Mouse (Mus musculus) hindbrain, postnatal 0 days (tissue): ENCODE measurements around the gene Tmem221. TPM values are rescaled to one million over a fixed set of nuclear protein-coding genes. Genes with fewer than 3 reads are reported as not detected.

ENCODE experiments used
- ATAC-seq: fragments of 200-750 bp; cut with Nextera tagmentation; 2 replicates; pipeline ENCODE4 v1.8.0; 2017; ENCODE audit warnings: mild to moderate bottlenecking, moderate TSS enrichment, moderate library complexity
- DNase-seq: peaks from one replicate; pipeline ENCODE4 v3.0.0-alpha.2; 2015; ENCODE audit warnings: low spot score
- H3K27ac ChIP-seq: fragments of 300-500 bp; sonication (generic); 2 replicates; pipeline ENCODE4 v1.5.1; 2014; ENCODE audit warnings: mild to moderate bottlenecking
- H3K27me3 ChIP-seq: fragments of 300-500 bp; sonication (generic); 2 replicates; pipeline ENCODE4 v1.6.1; 2014; ENCODE audit warnings: low read length, mixed read lengths; ENCODE audit not compliant: insufficient read depth
- H3K36me3 ChIP-seq: fragments of 300-500 bp; sonication (generic); 2 replicates; pipeline ENCODE4 v1.6.1; 2014; ENCODE audit warnings: low read length, mixed read lengths; ENCODE audit not compliant: insufficient read depth
- H3K4me1 ChIP-seq: fragments of 300-500 bp; sonication (generic); 2 replicates; pipeline ENCODE4 v1.6.1; 2014; ENCODE audit warnings: antibody characterized with exemption, low read length, mixed read lengths; ENCODE audit not compliant: insufficient read depth
- H3K4me2 ChIP-seq: fragments of 300-500 bp; sonication (generic); 2 replicates; pipeline ENCODE4 v1.6.1; 2014; ENCODE audit warnings: low read depth, mild to moderate bottlenecking, low read length, moderate library complexity, mixed read lengths
- H3K4me3 ChIP-seq: fragments of 300-500 bp; sonication (generic); 2 replicates; pipeline ENCODE4 v1.5.1; 2014; ENCODE audit warnings: low read length
- H3K9ac ChIP-seq: fragments of 300-500 bp; sonication (generic); replicated peaks from 2 replicates; pipeline ENCODE4 v1.6.1; 2014; ENCODE audit warnings: mild to moderate bottlenecking, low read length, moderate library complexity, mixed read lengths
- H3K9me3 ChIP-seq: fragments of 300-500 bp; sonication (generic); 2 replicates; pipeline ENCODE4 v1.6.1; 2016; ENCODE audit warnings: low read length, mixed read lengths
- CTCF ChIP-seq: IDR thresholded peaks from 2 replicates; pipeline ENCODE4 v1.5.1; 2016; ENCODE audit warnings: antibody characterized with exemption, control low read depth, low read depth
- WGBS: fragments of 180-500 bp; shearing (Covaris S2); extraction: QIAGEN DNeasy Blood & Tissue Kit; methylation state at CpG from one replicate; pipeline ENCODE4 v1.1.7; 2014; 5-methylcytosine and 5-hydroxymethylcytosine counted together
- polyA plus RNA-seq: library from polyadenylated mRNA; unstranded; fragments of >200 nt; fragmentation: Nextera tagmentation; extraction: Ambion mirVana; gene quantifications from 2 replicates; pipeline ENCODE4 v1.2.1, GENCODE M21; 2015
- total RNA-seq: library from RNA; depleted of rRNA; stranded (reverse); fragments of >200 nt; gene quantifications from 2 replicates; pipeline ENCODE4 v1.2.3, GENCODE M21; 2014; rRNA removed

The Tmem221 gene
- total and polyA plus RNA-seq, 2 experiments from 2014 or later = 0.18 to 1.3 TPM

DNA sequence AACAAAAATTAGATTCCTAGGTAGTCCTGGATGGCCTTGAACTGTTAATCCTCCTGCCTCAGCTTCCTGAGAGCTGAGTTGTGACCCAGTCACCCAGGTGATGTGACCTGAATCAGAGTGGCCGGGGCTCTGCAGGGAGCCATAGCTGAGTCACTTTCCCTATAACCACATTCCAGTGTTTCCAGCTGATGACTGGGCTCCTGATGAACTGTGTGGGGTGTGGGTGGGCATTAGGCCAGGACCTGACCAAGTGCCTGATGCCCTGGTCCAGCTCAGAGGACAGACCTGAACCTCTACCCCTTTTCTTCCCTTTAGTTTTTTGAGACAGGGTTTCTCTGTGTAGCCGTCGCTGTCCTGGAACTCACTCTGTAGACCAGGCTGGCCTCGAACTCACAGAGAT, 53.3 kb downstream of the Tmem221 start:
- H3K4me3 ChIP-seq = no peak overlapping the region
- 96% methylated on average over 4 of the region's 4 CpGs for WGBS
- no peak overlapping the region for H3K9ac ChIP-seq
- no peak for TF ChIP-seq CTCF
- H3K27me3 ChIP-seq = peaks cover 27% of the 10 kb centered on the region
- no peak overlapping the region for H3K4me2 ChIP-seq
- no peaks in the 10 kb centered on the region for H3K9me3 ChIP-seq
- DNase-seq = no peak
- no peak for ATAC-seq
- no peaks in the 10 kb centered on the region for H3K36me3 ChIP-seq
- H3K4me1 ChIP-seq = 0 out of 2 replicates have a peak, but pooled peaks cover 5% of the 10 kb centered on the region
- H3K27ac ChIP-seq = no peak overlapping the region

- no peaks in the 10 kb centered on the region for H3K36me3 ChIP-seq
- TF ChIP-seq CTCF = no peak
- WGBS = 91% methylated on average over 4 of the region's 4 CpGs
- H3K27me3 ChIP-seq = peaks cover 24% of the 10 kb centered on the region
- DNase-seq (no peak), ATAC-seq (no peak)
- no peak overlapping the region for H3K4me3 ChIP-seq
- H3K27ac ChIP-seq = no peak overlapping the region
- H3K4me2 ChIP-seq = no peak overlapping the region
- H3K9ac ChIP-seq = no peak overlapping the region
- H3K9me3 ChIP-seq = no peaks in the 10 kb centered on the region
- H3K4me1 ChIP-seq = 0 out of 2 replicates have a peak, but pooled peaks cover 5% of the 10 kb centered on the region
These were observed 54.3 kb downstream of the Tmem221 start for GRCm38 (mm10) chr8:71504349-71504748.

Other genes with a start within 250 kb of the Tmem221 start
- gene Use1, start 192.0 kb downstream of the Tmem221 start, total RNA-seq = 116 and 119 TPM in 2 replicates
- 123 and 129 TPM in 2 replicates for gene Use1, start 192.0 kb downstream of the Tmem221 start, polyA plus RNA-seq
- gene Ocel1, start 187.6 kb downstream of the Tmem221 start, total RNA-seq = 11.8 and 12.3 TPM in 2 replicates
- 5.0 and 5.8 TPM in 2 replicates for gene Ocel1, start 187.6 kb downstream of the Tmem221 start, polyA plus RNA-seq
- gene Nr2f6, start 176.9 kb downstream of the Tmem221 start, total RNA-seq = 127 and 129 TPM in 2 replicates
- gene Nr2f6, start 176.9 kb downstream of the Tmem221 start, polyA plus RNA-seq = 33.8 and 34.1 TPM in 2 replicates
- 2.9 and 4.8 TPM in 2 replicates for gene Ushbp1, start 163.1 kb downstream of the Tmem221 start, total RNA-seq
- 5.1 and 5.3 TPM in 2 replicates for gene Ushbp1, start 163.1 kb downstream of the Tmem221 start, polyA plus RNA-seq
- 75.6 and 103 TPM in 2 replicates for gene Babam1, start 162.0 kb downstream of the Tmem221 start, total RNA-seq
- gene Babam1, start 162.0 kb downstream of the Tmem221 start, polyA plus RNA-seq = 94.7 and 95.0 TPM in 2 replicates
- gene Ankle1, start 152.9 kb downstream of the Tmem221 start, total RNA-seq = 5.1 and 12.0 TPM in 2 replicates
- 5.1 and 5.9 TPM in 2 replicates for gene Ankle1, start 152.9 kb downstream of the Tmem221 start, polyA plus RNA-seq
- gene Abhd8, start 95.2 kb downstream of the Tmem221 start, total RNA-seq = 325 and 330 TPM in 2 replicates
- 190 and 195 TPM in 2 replicates for gene Abhd8, start 95.2 kb downstream of the Tmem221 start, polyA plus RNA-seq
- gene Mrpl34, start 93.9 kb downstream of the Tmem221 start, total RNA-seq = 77.9 and 127 TPM in 2 replicates
- 155 and 164 TPM in 2 replicates for gene Mrpl34, start 93.9 kb downstream of the Tmem221 start, polyA plus RNA-seq
- gene Dda1, start 89.7 kb downstream of the Tmem221 start, total RNA-seq = 191 and 195 TPM in 2 replicates
- gene Dda1, start 89.7 kb downstream of the Tmem221 start, polyA plus RNA-seq = 241 and 246 TPM in 2 replicates
- 78.6 and 80.5 TPM in 2 replicates for gene Ano8, start 72.9 kb downstream of the Tmem221 start, total RNA-seq
- gene Ano8, start 72.9 kb downstream of the Tmem221 start, polyA plus RNA-seq = 4.7 and 5.3 TPM in 2 replicates
- gene Gtpbp3, start 70.8 kb downstream of the Tmem221 start, total RNA-seq = 36.1 and 58.5 TPM in 2 replicates
- gene Gtpbp3, start 70.8 kb downstream of the Tmem221 start, polyA plus RNA-seq = 12.1 and 15.5 TPM in 2 replicates
- 8.0 and 8.3 TPM in 2 replicates for gene Plvap, start 47.1 kb downstream of the Tmem221 start, total RNA-seq
- 10.2 and 15.3 TPM in 2 replicates for gene Plvap, start 47.1 kb downstream of the Tmem221 start, polyA plus RNA-seq
- 0.58 TPM in 1 of 2 replicates, not detected in the other for gene Ccdc194, start 33.2 kb downstream of the Tmem221 start, total RNA-seq
- gene Ccdc194, start 33.2 kb downstream of the Tmem221 start, polyA plus RNA-seq = 0.13 and 0.34 TPM in 2 replicates
- gene Bst2, start 21.4 kb downstream of the Tmem221 start, total RNA-seq = 14.4 and 27.5 TPM in 2 replicates
- 21.0 and 22.7 TPM in 2 replicates for gene Bst2, start 21.4 kb downstream of the Tmem221 start, polyA plus RNA-seq
- 75.9 and 83.8 TPM in 2 replicates for gene Mvb12a, start 15.9 kb downstream of the Tmem221 start, total RNA-seq
- 83.7 and 85.7 TPM in 2 replicates for gene Mvb12a, start 15.9 kb downstream of the Tmem221 start, polyA plus RNA-seq
- gene Nxnl1, start 7.7 kb upstream of the Tmem221 start, total RNA-seq = not detected in 2 replicates
- gene Nxnl1, start 7.7 kb upstream of the Tmem221 start, polyA plus RNA-seq = 0.20 TPM in 1 of 2 replicates, not detected in the other
- gene Slc27a1, start 10.0 kb upstream of the Tmem221 start, total RNA-seq = 210 and 238 TPM in 2 replicates
- 127 and 152 TPM in 2 replicates for gene Slc27a1, start 10.0 kb upstream of the Tmem221 start, polyA plus RNA-seq
- gene Pgls, start 33.3 kb upstream of the Tmem221 start, total RNA-seq = 344 and 379 TPM in 2 replicates
- 272 and 275 TPM in 2 replicates for gene Pgls, start 33.3 kb upstream of the Tmem221 start, polyA plus RNA-seq
- 6.0 TPM in 2 replicates for gene Fam129c, start 38.8 kb upstream of the Tmem221 start, total RNA-seq
- gene Fam129c, start 38.8 kb upstream of the Tmem221 start, polyA plus RNA-seq = 3.3 and 4.0 TPM in 2 replicates
- 95.9 and 121 TPM in 2 replicates for gene Colgalt1, start 52.1 kb upstream of the Tmem221 start, total RNA-seq
- 55.3 and 56.7 TPM in 2 replicates for gene Colgalt1, start 52.1 kb upstream of the Tmem221 start, polyA plus RNA-seq
- 81.4 and 89.1 TPM in 2 replicates for gene Unc13a, start 112.9 kb upstream of the Tmem221 start, total RNA-seq
- gene Unc13a, start 112.9 kb upstream of the Tmem221 start, polyA plus RNA-seq = 16.8 and 16.9 TPM in 2 replicates
- gene Jak3, start 117.4 kb upstream of the Tmem221 start, total RNA-seq = 14.8 and 15.3 TPM in 2 replicates
- 7.3 and 7.4 TPM in 2 replicates for gene Jak3, start 117.4 kb upstream of the Tmem221 start, polyA plus RNA-seq
- not detected in 2 replicates for gene Insl3, start 130.3 kb upstream of the Tmem221 start, total RNA-seq
- 1.7 and 3.4 TPM in 2 replicates for gene Insl3, start 130.3 kb upstream of the Tmem221 start, polyA plus RNA-seq
- gene B3gnt3, start 142.9 kb upstream of the Tmem221 start, total RNA-seq = 0.42 and 0.50 TPM in 2 replicates
- gene B3gnt3, start 142.9 kb upstream of the Tmem221 start, polyA plus RNA-seq = 0.52 and 0.60 TPM in 2 replicates
- gene Fcho1, start 166.8 kb upstream of the Tmem221 start, total RNA-seq = 84.2 and 99.0 TPM in 2 replicates
- 62.2 and 65.8 TPM in 2 replicates for gene Fcho1, start 166.8 kb upstream of the Tmem221 start, polyA plus RNA-seq